Mouse (Mus musculus): ENCODE measurements at regions not wholly inside any gene's neighbourhood (a gene's known extent, or its start where the extent isn't known, plus 50 kb on each side); places are given as distances from the start of the nearest gene placed in this dataset.
"Not testable (repeated sequence)": the region's sequence is repeated elsewhere in the genome, so short reads cannot be mapped to it uniquely, and the experiment has no call there.

DNA sequence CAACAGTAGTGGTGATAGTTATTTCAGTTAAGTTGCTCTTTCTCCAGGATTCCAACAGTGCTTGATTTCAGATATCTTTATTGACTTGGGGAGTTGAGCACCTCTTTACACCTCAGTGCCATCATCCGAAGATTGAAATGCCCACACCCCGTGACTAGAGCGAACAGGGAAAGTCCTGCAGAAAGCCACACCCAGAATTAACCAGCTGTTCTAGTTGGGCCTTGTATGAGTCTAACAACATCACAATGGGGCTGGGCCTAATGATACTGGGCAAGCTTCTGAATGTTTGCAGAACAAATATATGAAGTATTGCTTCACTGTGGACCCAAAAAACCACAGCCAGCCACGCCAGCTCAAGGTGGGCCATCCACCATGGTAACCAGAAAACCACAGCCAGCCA, 100.1 kb upstream of the Rasgrp1 start:
- no peak for DNase-seq (ENCODE audit: low spot score in 2 of 2)
- intact Hi-C loops (cut with DNase I): no loop called here

DNA sequence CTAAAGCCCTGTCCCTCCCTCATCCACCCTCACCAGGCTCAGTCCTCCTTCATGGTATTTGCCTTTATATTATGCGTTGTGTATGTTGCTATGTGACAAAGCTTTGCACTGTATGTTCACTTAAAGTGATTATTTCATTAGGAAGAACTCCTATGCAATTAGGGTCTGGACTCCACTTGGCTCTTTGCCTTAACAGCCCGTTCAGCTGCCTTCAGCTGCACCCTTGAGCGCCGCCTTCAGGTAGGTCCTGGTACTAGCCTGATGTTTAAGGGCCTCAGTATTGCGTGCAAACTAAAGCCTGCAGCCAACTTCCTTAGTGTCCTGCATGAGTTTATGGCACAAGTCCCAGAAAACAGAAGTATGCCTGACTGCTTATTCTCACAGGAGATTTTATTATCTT, 101.9 kb upstream of the Rasgrp1 start:
- no peak for DNase-seq (ENCODE audit: low spot score in 2 of 2)
- intact Hi-C loops (cut with DNase I): no loop called here

- intact Hi-C loops (cut with DNase I): no loop called here
- no peak for DNase-seq (ENCODE audit: low spot score in 2 of 2)
Measured at GRCm38 (mm10) chr2:117446876-117447275, 104.1 kb upstream of the Rasgrp1 start.

DNA sequence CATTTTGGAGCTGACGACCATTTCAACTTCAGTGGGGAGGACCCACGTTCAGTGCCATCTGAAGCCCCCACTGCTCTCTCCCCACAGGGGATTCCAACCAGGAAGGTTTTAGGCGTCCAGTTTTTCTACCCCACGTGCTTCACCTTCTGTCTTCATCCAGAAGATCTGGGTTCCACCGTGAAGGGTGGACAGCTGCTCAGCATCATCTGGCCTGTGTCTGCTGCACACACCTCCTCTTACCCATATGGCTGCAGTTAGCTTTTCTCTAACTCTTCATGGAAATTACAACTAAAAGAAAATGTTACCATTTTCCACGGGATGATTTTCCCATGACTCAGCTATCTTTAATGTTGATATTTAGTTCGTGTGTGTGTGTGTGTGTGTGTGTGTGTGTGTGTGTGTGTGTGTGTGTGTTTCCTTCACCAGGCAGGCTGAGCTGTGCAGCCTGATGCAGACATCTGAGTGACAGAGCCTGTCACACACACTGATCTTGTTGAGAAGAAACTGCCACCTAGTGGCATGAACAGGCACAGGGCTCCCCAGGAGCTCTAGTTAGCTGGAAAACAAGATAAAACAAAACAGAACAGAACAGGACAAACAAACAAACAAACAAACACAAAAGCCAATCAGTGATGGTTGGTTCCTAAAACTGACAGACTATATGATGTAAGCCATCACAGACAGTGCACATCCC, 107.5 kb upstream of the Rasgrp1 start:
- DNase-seq (ENCODE audit: low spot score in 2 of 2): peak; percentile 36 to 47
- intact Hi-C loops (cut with DNase I): loop anchor here (5.0 kb wide), 1 partner anchor 662 kb away; the partner anchor contains the start of gene Thbs1

GRCm38 (mm10) chr2:117451818-117452217, 109.0 kb upstream of the Rasgrp1 start:
- intact Hi-C loops (cut with DNase I): loop anchor here (5.0 kb wide), 1 partner anchor 660 kb away; the partner anchor contains the start of gene Thbs1
- no peak for DNase-seq (ENCODE audit: low spot score in 2 of 2)

GRCm38 (mm10) chr2:117455021-117455739, 112.4 kb upstream of the Rasgrp1 start:
- DNase-seq (ENCODE audit: low spot score in 2 of 2): no peak
- intact Hi-C loops (cut with DNase I): loop anchor here (5.0 kb wide), 1 partner anchor 792 kb away; no protein-coding TSS in a partner anchor

DNA sequence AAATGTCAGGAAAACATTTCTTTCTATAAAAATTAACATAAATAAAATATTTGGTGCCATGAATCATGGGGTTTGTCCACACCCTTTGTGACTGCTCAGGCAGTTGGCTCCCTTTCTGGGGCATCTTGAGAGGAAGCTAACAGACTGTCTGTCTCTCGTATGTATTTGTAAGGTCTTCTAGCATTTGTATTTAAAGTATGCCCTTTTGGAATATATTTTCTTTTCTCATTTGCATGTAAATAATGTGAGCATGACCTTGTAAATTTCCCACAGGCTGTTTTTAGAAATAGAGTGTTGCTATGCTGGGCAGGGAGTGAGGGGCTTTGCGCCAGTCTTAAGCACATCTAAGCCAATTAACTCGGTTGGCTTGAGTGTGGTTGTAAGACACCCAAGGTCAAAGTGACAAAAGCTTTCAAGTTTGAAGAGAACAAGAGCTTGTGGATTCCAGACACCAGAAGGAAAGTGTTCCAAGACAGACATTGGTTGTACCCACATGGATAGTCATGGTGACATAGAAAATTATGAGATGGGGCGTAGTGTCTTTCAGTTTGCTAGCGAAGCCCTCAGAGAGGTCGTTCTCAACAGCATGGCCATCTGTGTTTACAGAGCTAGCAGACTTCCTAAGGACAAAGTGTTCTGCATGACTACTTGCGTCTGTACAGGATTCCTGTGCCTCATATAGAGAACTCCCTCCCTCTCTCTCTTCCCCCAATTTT, 113.1 kb upstream of the Rasgrp1 start:
- intact Hi-C loops (cut with DNase I): loop anchor here (5.0 kb wide), 1 partner anchor 791 kb away; no protein-coding TSS in a partner anchor

GRCm38 (mm10) chr2:117456456-117457020, 113.7 kb upstream of the Rasgrp1 start:
- DNase-seq (ENCODE audit: low spot score in 2 of 2): no peak
- intact Hi-C loops (cut with DNase I): loop anchor here (5.0 kb wide), 1 partner anchor 791 kb away; no protein-coding TSS in a partner anchor

More for the DNA sequence above, 113.1 kb upstream of the Rasgrp1 start:
- DNase-seq (ENCODE audit: low spot score in 2 of 2): no peak

DNA sequence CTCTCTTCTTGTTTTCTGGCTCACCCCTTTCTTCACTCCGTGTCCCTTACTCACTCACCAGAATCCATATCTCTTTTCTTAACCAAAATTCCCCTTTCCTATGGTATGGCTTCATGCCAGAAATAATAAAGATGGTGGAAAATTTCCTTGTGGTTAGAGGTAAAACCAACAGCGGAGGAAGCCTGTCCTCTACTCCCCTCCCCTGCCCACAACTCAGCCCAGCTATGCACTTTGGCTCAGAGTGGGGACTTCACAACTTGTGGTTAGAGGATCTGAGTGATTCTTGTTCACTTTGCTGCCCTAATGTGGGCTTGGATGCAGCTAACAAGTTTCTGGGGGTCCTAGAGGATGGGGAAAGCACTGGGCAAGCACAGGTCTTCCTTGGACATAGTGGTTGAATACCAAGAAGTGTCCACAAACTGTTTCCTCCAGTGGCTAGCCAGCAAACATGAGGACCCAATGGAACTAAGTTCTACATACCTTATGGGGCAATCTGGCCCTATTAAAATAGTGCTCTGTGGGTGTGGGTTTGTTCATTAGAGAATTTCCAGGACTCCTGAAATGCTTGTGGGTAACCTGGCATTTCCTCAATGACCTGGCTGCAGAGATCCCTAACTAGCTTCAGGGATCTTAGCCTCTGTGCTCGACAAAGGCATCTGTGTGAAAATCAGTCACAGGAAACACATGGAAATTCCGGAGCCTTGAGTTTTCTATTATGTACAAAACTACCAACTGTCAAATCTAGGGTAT, 118.9 kb upstream of the Rasgrp1 start:
- intact Hi-C loops (cut with DNase I): no loop called here
- DNase-seq (ENCODE audit: low spot score in 2 of 2): no peak

- intact Hi-C loops (cut with DNase I): no loop called here
- DNase-seq (ENCODE audit: low spot score in 2 of 2): no peak
Measured at GRCm38 (mm10) chr2:117474885-117475542, 132.2 kb upstream of the Rasgrp1 start.

GRCm38 (mm10) chr2:117475561-117475960, 132.8 kb upstream of the Rasgrp1 start:
- no peak for DNase-seq (ENCODE audit: low spot score in 2 of 2)
- intact Hi-C loops (cut with DNase I): no loop called here

DNA sequence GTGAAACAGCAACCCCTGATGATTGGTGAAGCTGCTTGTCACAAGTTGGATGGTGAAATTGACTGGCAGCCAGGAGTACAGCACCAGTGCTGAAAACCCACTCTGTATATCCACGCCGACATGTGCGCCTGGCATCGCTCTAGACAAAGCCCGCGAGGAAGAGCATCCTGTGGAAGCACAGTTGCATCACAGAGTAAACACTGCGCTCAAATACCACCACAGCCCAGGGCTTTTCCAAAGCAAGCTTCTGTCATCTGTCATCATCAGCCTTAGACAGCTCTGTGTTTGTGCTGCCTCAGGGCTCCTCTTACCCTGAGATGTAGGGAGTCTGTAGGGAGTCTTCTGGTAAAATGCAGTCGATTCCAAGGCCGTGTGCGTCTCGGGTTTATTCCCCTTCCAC, 134.7 kb upstream of the Rasgrp1 start:
- DNase-seq (ENCODE audit: low spot score in 2 of 2); intact Hi-C loops (cut with DNase I): not testable (repeated sequence)

DNA sequence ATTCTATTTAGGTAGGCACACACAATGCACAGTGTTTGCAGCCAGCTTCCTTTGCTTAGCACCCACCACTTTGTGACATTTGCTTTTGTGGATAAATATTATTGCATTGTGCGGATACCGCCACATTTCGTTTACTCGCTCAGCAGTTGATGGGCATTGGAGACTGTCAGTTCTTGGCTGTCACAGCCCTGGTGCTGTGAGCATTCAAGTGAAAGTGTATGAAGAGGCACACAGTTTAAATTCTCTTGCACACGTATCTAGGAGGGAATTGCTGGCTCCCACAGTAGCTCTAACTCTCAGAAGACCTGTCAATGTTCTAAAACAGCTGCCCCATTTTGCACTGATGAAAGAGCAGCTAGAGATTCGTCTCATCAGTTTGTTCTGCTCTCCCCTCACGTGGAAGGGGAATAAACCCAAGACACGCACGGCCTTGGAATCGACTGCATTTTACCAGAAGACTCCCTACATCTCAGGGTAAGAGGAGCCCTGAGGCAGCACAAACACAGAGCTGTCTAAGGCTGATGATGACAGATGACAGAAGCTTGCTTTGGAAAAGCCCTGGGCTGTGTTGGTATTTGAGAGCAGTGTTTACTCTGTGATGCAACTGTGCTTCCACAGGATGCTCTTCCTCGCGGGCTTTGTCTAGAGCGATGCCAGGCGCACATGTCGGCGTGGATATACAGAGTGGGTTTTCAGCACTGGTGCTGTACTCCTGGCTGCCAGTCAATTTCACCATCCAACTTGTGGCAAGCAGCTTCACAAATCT, 136.6 kb upstream of the Rasgrp1 start:
- DNase-seq (ENCODE audit: low spot score in 2 of 2); intact Hi-C loops (cut with DNase I): not testable (repeated sequence)

DNA sequence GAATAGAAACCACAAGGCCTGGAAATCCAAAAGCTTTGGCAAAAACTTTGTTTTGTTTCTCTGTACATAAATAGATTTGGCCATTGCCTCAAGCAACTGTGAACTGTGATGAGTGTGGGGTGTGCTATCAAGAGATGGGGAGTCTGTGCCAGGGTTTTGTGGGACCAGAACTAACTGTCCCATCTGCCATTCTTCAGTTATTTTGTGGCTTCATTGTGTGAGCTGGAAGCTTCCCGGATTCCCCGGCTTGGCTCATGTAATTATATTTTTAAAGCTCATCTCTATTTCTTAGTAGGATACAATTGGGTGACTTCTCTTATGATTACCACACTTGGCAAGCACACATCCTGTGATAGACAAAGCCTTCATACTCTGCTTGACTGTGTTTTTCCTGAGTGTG, 143.6 kb upstream of the Rasgrp1 start:
- no peak for DNase-seq (ENCODE audit: low spot score in 2 of 2)
- intact Hi-C loops (cut with DNase I): no loop called here

DNA sequence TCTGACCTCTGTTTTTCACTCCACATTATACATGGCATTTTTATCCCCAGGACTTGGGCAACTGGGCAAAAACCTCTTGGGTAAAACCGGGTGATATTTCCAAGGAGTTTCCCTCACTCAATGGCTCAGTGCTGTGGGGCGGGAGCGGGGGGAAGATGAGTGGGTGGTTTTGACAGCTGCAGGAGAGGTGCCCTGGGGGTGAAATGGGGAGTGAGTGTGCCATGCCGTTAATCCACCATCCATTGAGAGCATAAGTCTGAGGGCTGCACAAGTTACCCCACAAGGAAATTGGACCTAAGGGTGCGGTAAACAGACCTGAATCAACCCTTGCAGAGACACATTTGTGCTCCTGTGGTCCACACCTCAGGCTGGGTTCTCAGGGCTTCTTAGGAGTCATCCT, 155.8 kb upstream of the Rasgrp1 start:
- intact Hi-C loops (cut with DNase I): no loop called here

GRCm38 (mm10) chr2:117502611-117503010, 159.8 kb upstream of the Rasgrp1 start:
- DNase-seq (ENCODE audit: low spot score in 2 of 2): no peak
- intact Hi-C loops (cut with DNase I): no loop called here

More for the DNA sequence above, 155.8 kb upstream of the Rasgrp1 start:
- no peak for DNase-seq (ENCODE audit: low spot score in 2 of 2)

DNA sequence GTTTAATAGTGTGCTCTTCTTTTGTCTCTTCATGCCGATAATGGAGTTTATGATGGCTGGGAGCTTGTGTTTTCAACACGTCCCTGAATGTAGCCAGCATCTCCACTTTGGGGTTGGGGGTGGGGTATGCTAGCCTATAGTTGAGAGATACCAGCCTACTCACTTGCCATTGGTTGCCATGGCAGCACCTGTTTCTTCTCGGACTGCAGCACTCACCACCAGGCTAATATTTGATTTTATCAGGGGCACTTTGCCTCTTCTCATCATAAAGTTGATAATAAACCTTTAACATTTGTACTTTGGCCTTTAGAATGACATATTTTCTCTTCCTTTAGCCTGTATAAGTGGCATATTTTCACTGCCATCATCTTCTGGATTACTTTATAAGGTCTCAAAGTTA, 168.9 kb upstream of the Rasgrp1 start:
- intact Hi-C loops (cut with DNase I): no loop called here
- DNase-seq (ENCODE audit: low spot score in 2 of 2): no peak

DNA sequence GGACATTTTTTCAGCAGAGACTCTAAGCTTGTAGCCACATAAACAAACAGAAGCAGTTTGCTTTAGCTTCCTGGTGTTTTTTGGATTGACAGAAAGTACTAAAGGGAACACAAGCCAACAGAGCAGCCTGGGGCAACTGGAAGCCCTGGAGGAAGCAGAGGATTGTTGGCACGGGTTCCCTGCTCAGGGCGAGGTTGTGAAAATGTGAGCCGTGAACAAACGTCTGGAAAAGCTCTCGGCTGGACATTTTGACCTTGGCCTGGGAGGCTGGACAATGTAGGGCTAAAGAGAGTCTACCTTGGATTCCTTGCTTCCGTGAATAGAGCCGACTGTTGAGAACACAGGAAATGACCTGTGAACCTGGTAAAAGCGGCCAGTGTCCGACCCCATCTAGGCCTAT, 169.8 kb upstream of the Rasgrp1 start:
- intact Hi-C loops (cut with DNase I): no loop called here
- DNase-seq (ENCODE audit: low spot score in 2 of 2): no peak

All from left cerebral cortex, postnatal 36 days (tissue).